Mouse (Mus musculus): ENCODE data around the gene Tbpl1. TPM values are rescaled to one million over a fixed set of nuclear protein-coding genes. Genes with fewer than 3 reads are reported as not detected.

The Tbpl1 gene
- total and polyA plus RNA-seq, 3 experiments, result 36.6 to 41.8 TPM; not detected in 1

- H3K79me2 ChIP-seq (ENCODE audit: control insufficient read depth, insufficient read depth, low read length, poor library complexity), result no peaks in the 10 kb centered on the region
- no peak overlapping the region for H3K27ac ChIP-seq (ENCODE audit: control insufficient read depth, low read depth, low read length)
- no peak overlapping the region for H3K9ac ChIP-seq (ENCODE audit: control insufficient read depth, low read depth, low read length, poor library complexity, severe bottlenecking)
- peaks cover 2 to 9% of the 10 kb centered on the region in 2 experiments; a peak in 2 of 4 replicates for H3K36me3 ChIP-seq (ENCODE audit: control insufficient read depth in 1 of 2, insufficient read depth in 2 of 2, low read length in 2 of 2)
- H3K4me1 ChIP-seq (ENCODE audit: control insufficient read depth in 1 of 2, insufficient read depth in 2 of 2, low read length in 2 of 2), result peaks cover 0 to 5% of the 10 kb centered on the region in 2 experiments; a peak in 2 of 4 replicates
- H3K9me3 ChIP-seq (replicated peaks; ENCODE audit: insufficient read depth, low read length), result no peaks in the 10 kb centered on the region
- TF ChIP-seq ZMIZ1 (IDR thresholded peaks at IDR 0.05; ENCODE audit: low read depth, low read length) (no peak), E2F4 (IDR thresholded peaks at IDR 0.05; ENCODE audit: borderline replicate concordance, low read depth, low read length) (no peak), POLR2A (IDR thresholded peaks at IDR 0.05; ENCODE audit: control insufficient read depth in 1 of 2, insufficient read depth in 1 of 2, low read depth in 1 of 2, low read length in 2 of 2, poor library complexity in 1 of 2) (no peak), CTCF (IDR thresholded peaks at IDR 0.05 in 2 of 3, conservative IDR thresholded peaks at IDR 0.05 in 1 of 3; ENCODE audit: control insufficient read depth in 1 of 3, insufficient read depth in 1 of 3, low read depth in 2 of 3, low read length in 3 of 3, poor library complexity in 1 of 3, severe bottlenecking in 1 of 3) (no peak), KAT2A (conservative IDR thresholded peaks at IDR 0.05; ENCODE audit: low read depth, low read length) (no peak), RAD21 (IDR thresholded peaks at IDR 0.05; ENCODE audit: low read depth, low read length) (no peak), TCF12 (IDR thresholded peaks at IDR 0.05; ENCODE audit: low read depth, low read length) (no peak), CHD2 (IDR thresholded peaks at IDR 0.05; ENCODE audit: low read length) (no peak), ZC3H11A (IDR thresholded peaks at IDR 0.05; ENCODE audit: low read depth, low read length) (no peak), TAL1 (IDR thresholded peaks at IDR 0.05; ENCODE audit: low read length) (no peak)
- H3K4me3 ChIP-seq (ENCODE audit: control insufficient read depth in 1 of 2, insufficient read depth in 1 of 2, low read depth in 2 of 2, low read length in 2 of 2), result no peak overlapping the region
- no peak for DNase-seq (ENCODE audit: low read depth, low spot score)
- H3K27me3 ChIP-seq (ENCODE audit: control insufficient read depth in 1 of 2, insufficient read depth in 2 of 2, low read length in 2 of 2), result no peaks in the 10 kb centered on the region
Measured at GRCm38 (mm10) chr10:22700773-22701172, 31.0 kb downstream of the Tbpl1 start.

GRCm38 (mm10) chr10:22699487-22700335 lies 32.0 kb downstream of the Tbpl1 start:
- Histone ChIP-seq H3K4me1 (ENCODE audit: control insufficient read depth in 1 of 2, insufficient read depth in 2 of 2, low read length in 2 of 2) (peaks cover 0 to 5% of the 10 kb centered on the region in 2 experiments; a peak in 2 of 4 replicates), H3K4me3 (ENCODE audit: control insufficient read depth in 1 of 2, insufficient read depth in 1 of 2, low read depth in 2 of 2, low read length in 2 of 2) (no peak overlapping the region), H3K9ac (ENCODE audit: control insufficient read depth, low read depth, low read length, poor library complexity, severe bottlenecking) (no peak overlapping the region), H3K9me3 (replicated peaks; ENCODE audit: insufficient read depth, low read length) (no peaks in the 10 kb centered on the region), H3K27ac (ENCODE audit: control insufficient read depth, low read depth, low read length) (no peak overlapping the region), H3K79me2 (ENCODE audit: control insufficient read depth, insufficient read depth, low read length, poor library complexity) (no peaks in the 10 kb centered on the region), H3K36me3 (ENCODE audit: control insufficient read depth in 1 of 2, insufficient read depth in 2 of 2, low read length in 2 of 2) (peaks cover 2% of the 10 kb centered on the region in 2 experiments; a peak in 1 of 4 replicates), H3K27me3 (ENCODE audit: control insufficient read depth in 1 of 2, insufficient read depth in 2 of 2, low read length in 2 of 2) (no peaks in the 10 kb centered on the region)
- DNase-seq (ENCODE audit: low read depth, low spot score), result peak; percentile 62
- TF ChIP-seq ELF1 (IDR thresholded peaks at IDR 0.05; ENCODE audit: low read depth, low read length) (0 out of 2 replicates have a peak, but pooled peaks have one; percentile 12), CHD2 (IDR thresholded peaks at IDR 0.05; ENCODE audit: low read length) (no peak), MAZ (IDR thresholded peaks at IDR 0.05; ENCODE audit: low read depth, low read length) (no peak), SMC3 (IDR thresholded peaks at IDR 0.05; ENCODE audit: low read depth, low read length) (no peak)

All from MEL (cell line).